Mouse (Mus musculus) liver, embryonic 13.5 days (tissue): ENCODE measurements around the gene Slc16a8. TPM values are rescaled to one million over a fixed set of nuclear protein-coding genes. Genes with fewer than 3 reads are reported as not detected.
A peak's percentile ranks its signal among the peaks of the same experiment; 100 is the strongest.

Experiments used
- ATAC-seq: fragments of 200-750 bp; cut with Nextera tagmentation; 2 replicates; pipeline ENCODE4 v1.8.0; 2017; ENCODE audit warnings: low read depth, mild to moderate bottlenecking, moderate number of reproducible peaks, moderate library complexity
- DNase-seq: peaks from one replicate; pipeline ENCODE4 v3.0.0; 2022
- H3K27ac ChIP-seq: fragments of 300-500 bp; sonication (generic); 2 replicates; pipeline ENCODE4 v1.5.1; 2015; ENCODE audit warnings: moderate library complexity, mild to moderate bottlenecking, inconsistent platforms
- H3K27me3 ChIP-seq: fragments of 300-500 bp; sonication (generic); 2 replicates; pipeline ENCODE4 v1.6.1; 2015; ENCODE audit warnings: mild to moderate bottlenecking, inconsistent platforms
- H3K36me3 ChIP-seq: fragments of 300-500 bp; sonication (generic); 2 replicates; pipeline ENCODE4 v1.6.1; 2015; ENCODE audit warnings: mild to moderate bottlenecking, inconsistent platforms
- H3K4me1 ChIP-seq: fragments of 300-500 bp; sonication (generic); replicated peaks from 2 replicates; pipeline ENCODE4 v1.6.1; 2015; ENCODE audit warnings: inconsistent platforms
- H3K4me2 ChIP-seq: fragments of 300-500 bp; sonication (generic); 2 replicates; pipeline ENCODE4 v1.6.1; 2015; ENCODE audit warnings: inconsistent platforms, mild to moderate bottlenecking, moderate library complexity
- H3K4me3 ChIP-seq: fragments of 300-500 bp; sonication (generic); replicated peaks from 2 replicates; pipeline ENCODE4 v1.5.1; 2015; ENCODE audit warnings: mild to moderate bottlenecking, inconsistent platforms
- H3K9ac ChIP-seq: fragments of 300-500 bp; sonication (generic); 2 replicates; pipeline ENCODE4 v1.6.1; 2015; ENCODE audit warnings: mild to moderate bottlenecking, inconsistent platforms
- H3K9me3 ChIP-seq: fragments of 300-500 bp; sonication (generic); replicated peaks from 2 replicates; pipeline ENCODE4 v1.6.1; 2016; ENCODE audit warnings: inconsistent platforms
- WGBS: fragments of 180-500 bp; shearing (Covaris S2); methylation state at CpG from one replicate; pipeline ENCODE4 v1.1.7; 2015; ENCODE audit not compliant: insufficient replicate concordance; 5-methylcytosine and 5-hydroxymethylcytosine counted together
- polyA plus RNA-seq: library from polyadenylated mRNA; unstranded; fragments of >200 nt; fragmentation: Nextera tagmentation; extraction: Ambion mirVana; gene quantifications from 2 replicates; pipeline ENCODE4 v1.2.1, GENCODE M21; 2015

The Slc16a8 gene
- polyA plus RNA-seq, 1 experiment from 2014 or later, result not detected

- Histone ChIP-seq H3K27ac (no peak overlapping the region), H3K9me3 (no peaks in the 10 kb centered on the region), H3K9ac (no peak overlapping the region), H3K4me2 (no peak overlapping the region), H3K36me3 (no peaks in the 10 kb centered on the region), H3K27me3 (no peaks in the 10 kb centered on the region; the same call in 1 of the 2 replicates), H3K4me3 (no peak overlapping the region), H3K4me1 (0 out of 2 replicates have a peak, but pooled peaks cover 8% of the 10 kb centered on the region)
- ATAC-seq (no peak), DNase-seq (no peak)
- WGBS, result 82% methylated on average over 26 of the region's 26 CpGs
Observed at GRCm38 (mm10) chr15:79212750-79213446, 41.7 kb downstream of the Slc16a8 start.

GRCm38 (mm10) chr15:79210357-79210756 is 44.2 kb downstream of the Slc16a8 start:
- Histone ChIP-seq H3K4me1 (0 out of 2 replicates have a peak, but pooled peaks cover 3% of the 10 kb centered on the region), H3K9me3 (no peaks in the 10 kb centered on the region), H3K27me3 (peaks cover 4% of the 10 kb centered on the region; the same call in 1 of the 2 replicates), H3K9ac (no peak overlapping the region), H3K36me3 (no peaks in the 10 kb centered on the region), H3K4me2 (no peak overlapping the region), H3K27ac (no peak overlapping the region), H3K4me3 (no peak overlapping the region)
- WGBS, result 49% methylated on average over 2 of the region's 2 CpGs
- DNase-seq, result no peak
- ATAC-seq, result no peak

GRCm38 (mm10) chr15:79208758-79209439 is 45.7 kb downstream of the Slc16a8 start:
- no peaks in the 10 kb centered on the region for H3K36me3 ChIP-seq
- H3K9ac ChIP-seq, result no peak overlapping the region
- H3K27me3 ChIP-seq, result peaks cover 7% of the 10 kb centered on the region; the same call in 1 of the 2 replicates
- no peak overlapping the region for H3K4me3 ChIP-seq
- 54% methylated on average over 27 of the region's 27 CpGs for WGBS
- H3K4me2 ChIP-seq, result peak overlapping the region; percentile 26; the same call in 1 of the 2 replicates
- H3K9me3 ChIP-seq, result no peaks in the 10 kb centered on the region
- 0 out of 2 replicates have a peak, but pooled peaks cover 3% of the 10 kb centered on the region for H3K4me1 ChIP-seq
- DNase-seq, result no peak
- no peak; the same call in 1 of the 2 replicates for ATAC-seq
- no peak overlapping the region for H3K27ac ChIP-seq

- no peak overlapping the region for H3K4me3 ChIP-seq
Observed at GRCm38 (mm10) chr15:79208211-79208610, 46.4 kb downstream of the Slc16a8 start.

GRCm38 (mm10) chr15:79202575-79202974 is 52.0 kb downstream of the Slc16a8 start:
- no peaks in the 10 kb centered on the region for H3K9me3 ChIP-seq
- WGBS, result 34% methylated on average over 10 of the region's 10 CpGs
- no peak for DNase-seq
- no peak overlapping the region for H3K4me3 ChIP-seq
- no peak overlapping the region for H3K4me2 ChIP-seq
- no peak for ATAC-seq
- H3K27ac ChIP-seq, result no peak overlapping the region
- peaks cover 11% of the 10 kb centered on the region; the same call in 1 of the 2 replicates for H3K27me3 ChIP-seq
- H3K4me1 ChIP-seq, result no peaks in the 10 kb centered on the region
- H3K9ac ChIP-seq, result no peak overlapping the region
- H3K36me3 ChIP-seq, result no peaks in the 10 kb centered on the region

More at GRCm38 (mm10) chr15:79208211-79208610, 46.4 kb downstream of the Slc16a8 start:
- Histone ChIP-seq H3K27me3 (peaks cover 11% of the 10 kb centered on the region), H3K36me3 (no peaks in the 10 kb centered on the region), H3K27ac (no peak overlapping the region), H3K9me3 (no peaks in the 10 kb centered on the region), H3K4me2 (no peak overlapping the region), H3K4me1 (0 out of 2 replicates have a peak, but pooled peaks cover 3% of the 10 kb centered on the region), H3K9ac (no peak overlapping the region)
- DNase-seq (no peak), ATAC-seq (no peak)
- WGBS, result 65% methylated on average over 6 of the region's 6 CpGs

GRCm38 (mm10) chr15:79201491-79202150 is 52.9 kb downstream of the Slc16a8 start:
- Histone ChIP-seq H3K4me2 (no peak overlapping the region), H3K27me3 (peaks cover 11% of the 10 kb centered on the region; the same call in 1 of the 2 replicates), H3K9me3 (no peaks in the 10 kb centered on the region), H3K4me3 (no peak overlapping the region), H3K4me1 (no peaks in the 10 kb centered on the region), H3K36me3 (no peaks in the 10 kb centered on the region), H3K9ac (no peak overlapping the region), H3K27ac (no peak overlapping the region)
- WGBS, result 38% methylated on average over 12 of the region's 13 CpGs
- DNase-seq, result no peak
- no peak for ATAC-seq

Other genes starting within 250 kb of the Slc16a8 start
- 85.3 and 101 TPM in 2 replicates for gene H1f0, start 226.3 kb downstream of the Slc16a8 start, polyA plus RNA-seq
- 0.13 and 0.20 TPM in 2 replicates for gene Galr3, start 212.9 kb downstream of the Slc16a8 start, polyA plus RNA-seq
- gene Ankrd54, start 191.9 kb downstream of the Slc16a8 start, polyA plus RNA-seq, result 47.9 and 49.6 TPM in 2 replicates
- 171 and 185 TPM in 2 replicates for gene Eif3l, start 179.6 kb downstream of the Slc16a8 start, polyA plus RNA-seq
- gene Micall1, start 145.9 kb downstream of the Slc16a8 start, polyA plus RNA-seq, result 1.0 and 1.2 TPM in 2 replicates
- gene Polr2f, start 113.8 kb downstream of the Slc16a8 start, polyA plus RNA-seq, result 233 and 235 TPM in 2 replicates
- gene 1700088E04Rik, start 113.5 kb downstream of the Slc16a8 start, polyA plus RNA-seq, result 0.61 and 0.74 TPM in 2 replicates
- gene Sox10, start 89.5 kb downstream of the Slc16a8 start, polyA plus RNA-seq, result 0.06 and 0.10 TPM in 2 replicates
- gene Pick1, start 25.6 kb downstream of the Slc16a8 start, polyA plus RNA-seq, result 10.5 and 10.6 TPM in 2 replicates
- not detected in 2 replicates for gene Gm49486, start 25.4 kb downstream of the Slc16a8 start, polyA plus RNA-seq
- 1.8 and 2.3 TPM in 2 replicates for gene Baiap2l2, start 30.8 kb upstream of the Slc16a8 start, polyA plus RNA-seq
- gene Pla2g6, start 73.6 kb upstream of the Slc16a8 start, polyA plus RNA-seq, result 11.4 and 14.9 TPM in 2 replicates
- 0.95 and 1.1 TPM in 2 replicates for gene Maff, start 91.9 kb upstream of the Slc16a8 start, polyA plus RNA-seq
- 8.7 and 12.1 TPM in 2 replicates for gene Tmem184b, start 148.8 kb upstream of the Slc16a8 start, polyA plus RNA-seq
- gene Csnk1e, start 200.8 kb upstream of the Slc16a8 start, polyA plus RNA-seq, result 10.4 and 11.4 TPM in 2 replicates